Mouse (Mus musculus) liver, adult 2 months (tissue): ENCODE results near the gene Unc13b. TPM values are rescaled to one million over a fixed set of nuclear protein-coding genes. Genes with fewer than 3 reads are reported as not detected.
A peak's percentile ranks its signal among the peaks of the same experiment; 100 is the strongest.

Source experiments
- DNase-seq: peaks from one replicate; pipeline ENCODE4 v3.0.0-alpha.2; 2011; ENCODE audit warnings: low read depth, low spot score; ENCODE audit errors: extremely low read depth
- H3K27ac ChIP-seq: fragments of 200-500 bp; replicated peaks from 2 replicates; pipeline ENCODE4 v1.5.1; 2012; ENCODE audit warnings: low read depth, mild to moderate bottlenecking, control low read depth, inconsistent platforms, low read length; ENCODE audit not compliant: insufficient read depth
- H3K27me3 ChIP-seq: fragments of 200-500 bp; 2 replicates; pipeline ENCODE4 v1.6.1; 2012; ENCODE audit warnings: mild to moderate bottlenecking, moderate library complexity, low read length, inconsistent platforms; ENCODE audit not compliant: control insufficient read depth, insufficient read depth
- H3K36me3 ChIP-seq: fragments of 200-500 bp; 2 replicates; pipeline ENCODE4 v1.6.1; 2012; ENCODE audit warnings: low read length, inconsistent platforms; ENCODE audit not compliant: control insufficient read depth, insufficient read depth
- H3K4me1 ChIP-seq: fragments of 200-500 bp; 2 replicates; pipeline ENCODE4 v1.6.1; 2011; ENCODE audit warnings: low read length; ENCODE audit not compliant: control insufficient read depth, insufficient read depth
- H3K4me3 ChIP-seq: fragments of 200-500 bp; 2 replicates; pipeline ENCODE4 v1.5.1; 2011; ENCODE audit warnings: low read depth, mild to moderate bottlenecking, control low read depth, low read length, moderate library complexity; ENCODE audit not compliant: insufficient read depth
- H3K79me2 ChIP-seq: fragments of 200-500 bp; 2 replicates; pipeline ENCODE4 v1.6.1; 2012; ENCODE audit warnings: inconsistent platforms, mild to moderate bottlenecking, low read length, moderate library complexity; ENCODE audit not compliant: control insufficient read depth, insufficient read depth
- H3K9ac ChIP-seq: fragments of 200-500 bp; 2 replicates; pipeline ENCODE4 v1.6.1; 2012; ENCODE audit warnings: low read depth, mild to moderate bottlenecking, control low read depth, inconsistent platforms, low read length
- CTCF ChIP-seq: fragments of 200-500 bp; IDR thresholded peaks from 2 replicates; pipeline ENCODE4 v1.5.1; 2011; ENCODE audit warnings: low read depth, low read length, control low read depth
- POLR2A ChIP-seq: fragments of 200-500 bp; IDR thresholded peaks from 2 replicates; pipeline ENCODE4 v1.6.1; 2011; ENCODE audit warnings: low read length, control low read depth; ENCODE audit not compliant: insufficient read depth; ENCODE audit errors: extremely low read depth
- WGBS: fragments of 180-500 bp; shearing (Covaris S2); methylation state at CpG from one replicate; pipeline ENCODE4 v1.1.7; 2018; 5-methylcytosine and 5-hydroxymethylcytosine counted together
- polyA plus RNA-seq: library from polyadenylated mRNA; depleted of rRNA; stranded (reverse); fragments of >200 nt; gene quantifications from 2 replicates; pipeline ENCODE4 v1.2.3, GENCODE M21; 2012
- total RNA-seq: library from RNA; depleted of rRNA; stranded (reverse); fragments of >200 nt; gene quantifications from 2 replicates; pipeline ENCODE4 v1.2.3, GENCODE M21; 2014

Unc13b gene
- total and polyA plus RNA-seq, 2 experiments, result 2.6 to 3.7 TPM

DNA sequence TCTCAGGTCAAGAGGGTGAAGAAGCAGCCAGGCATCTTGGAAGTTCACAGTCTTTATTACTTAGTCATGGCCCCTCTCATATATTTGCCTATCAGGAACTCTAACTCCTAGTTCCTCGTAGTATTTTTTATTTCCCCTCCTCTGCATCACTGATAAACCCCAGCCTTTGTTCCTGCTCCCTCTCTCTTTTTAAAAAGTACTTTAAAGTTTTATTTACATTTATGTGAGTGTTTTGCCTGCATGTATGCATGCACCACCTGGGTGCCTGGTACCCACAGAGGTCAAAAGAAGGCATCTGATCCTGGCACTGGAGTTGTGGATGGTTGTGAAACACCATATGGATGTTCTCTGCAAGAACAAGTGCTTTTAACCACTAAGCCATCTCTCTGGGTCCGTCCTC lies 207.4 kb downstream of the Unc13b start:
- Histone ChIP-seq H3K9ac (no peak overlapping the region), H3K4me1 (no peaks in the 10 kb centered on the region), H3K4me3 (no peak overlapping the region), H3K27ac (no peak overlapping the region), H3K36me3 (no peaks in the 10 kb centered on the region), H3K27me3 (no peaks in the 10 kb centered on the region), H3K79me2 (no peaks in the 10 kb centered on the region)
- TF ChIP-seq POLR2A (no peak), CTCF (no peak)
- DNase-seq, result no peak
- WGBS, result 65% methylated on average over 2 of the region's 2 CpGs

DNA sequence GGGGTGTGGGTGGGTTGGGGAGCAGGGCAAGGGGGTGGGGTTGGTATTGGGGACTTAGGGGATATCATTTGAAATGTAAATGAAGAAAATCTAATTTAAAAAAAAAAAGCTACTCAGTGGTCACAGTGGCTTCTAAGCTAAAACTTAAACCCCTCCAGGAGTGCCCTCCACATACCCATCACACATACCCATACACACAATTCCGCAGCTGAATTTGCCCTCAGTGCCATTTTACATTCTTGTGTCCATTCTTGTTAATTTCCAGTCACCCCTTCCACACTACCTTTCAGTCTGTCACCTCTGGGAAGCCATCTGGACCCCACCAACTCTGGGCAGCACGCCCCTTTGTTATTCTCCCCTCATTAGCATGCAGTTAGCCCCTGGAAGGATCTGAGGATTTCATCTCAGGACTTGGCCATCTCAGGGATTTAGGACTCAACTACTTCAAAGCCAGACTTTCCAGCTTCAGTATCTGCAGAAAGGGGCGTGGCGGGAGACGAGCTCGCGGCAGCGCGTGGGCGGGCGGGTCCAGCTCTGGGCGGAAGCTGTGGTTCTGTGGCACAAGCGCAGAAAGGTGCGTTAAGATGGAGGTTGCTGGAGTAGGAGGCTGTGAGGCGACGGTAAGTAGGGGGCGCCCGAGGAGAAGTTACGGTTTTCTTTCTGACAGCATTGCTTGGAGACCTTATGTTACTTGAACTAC lies 208.0 kb downstream of the Unc13b start, which contains the start of gene Atp8b5:
Gene Atp8b5, plus strand, starts transcription at position 537 of the 700 bp plus-strand sequence.
- Histone ChIP-seq H3K4me3 (no peak within 1 kb of the TSS), H3K79me2 (no peaks in the 10 kb centered on the region), H3K9ac (no peak within 1 kb of the TSS), H3K4me1 (no peaks in the 10 kb centered on the region), H3K27ac (no peak within 1 kb of the TSS), H3K36me3 (no peaks in the 10 kb centered on the region), H3K27me3 (no peaks in the 10 kb centered on the region)
- TF ChIP-seq POLR2A (no peak), CTCF (peak; percentile 71)
- WGBS, result 5% methylated on average over 19 of the region's 19 CpGs
- DNase-seq, result peak; percentile 62

DNA sequence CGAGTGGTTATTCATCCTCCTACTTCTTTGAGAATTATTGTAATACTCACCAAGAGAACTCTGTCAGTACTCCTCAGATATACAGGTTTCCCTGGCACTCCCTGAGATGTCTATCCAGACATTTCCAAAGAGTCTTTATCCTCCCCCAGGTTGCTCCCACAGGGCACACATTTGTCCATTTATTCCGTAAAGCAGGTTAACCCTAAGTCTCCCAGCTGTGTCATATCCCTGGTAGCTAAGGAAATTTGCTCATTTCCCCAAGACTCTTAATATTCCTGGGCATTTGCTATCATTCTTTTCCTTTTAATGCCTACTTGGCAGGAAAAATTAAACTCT lies 208.5 kb downstream of the Unc13b start:
- no peak overlapping the region for H3K9ac ChIP-seq
- H3K79me2 ChIP-seq, result no peaks in the 10 kb centered on the region
- DNase-seq, result no peak
- H3K4me1 ChIP-seq, result no peaks in the 10 kb centered on the region
- TF ChIP-seq CTCF, result no peak
- TF ChIP-seq POLR2A, result no peak
- H3K4me3 ChIP-seq, result no peak overlapping the region
- 12% methylated on average over 2 of the region's 2 CpGs for WGBS
- H3K36me3 ChIP-seq, result no peaks in the 10 kb centered on the region
- H3K27me3 ChIP-seq, result no peaks in the 10 kb centered on the region
- no peak overlapping the region for H3K27ac ChIP-seq

DNA sequence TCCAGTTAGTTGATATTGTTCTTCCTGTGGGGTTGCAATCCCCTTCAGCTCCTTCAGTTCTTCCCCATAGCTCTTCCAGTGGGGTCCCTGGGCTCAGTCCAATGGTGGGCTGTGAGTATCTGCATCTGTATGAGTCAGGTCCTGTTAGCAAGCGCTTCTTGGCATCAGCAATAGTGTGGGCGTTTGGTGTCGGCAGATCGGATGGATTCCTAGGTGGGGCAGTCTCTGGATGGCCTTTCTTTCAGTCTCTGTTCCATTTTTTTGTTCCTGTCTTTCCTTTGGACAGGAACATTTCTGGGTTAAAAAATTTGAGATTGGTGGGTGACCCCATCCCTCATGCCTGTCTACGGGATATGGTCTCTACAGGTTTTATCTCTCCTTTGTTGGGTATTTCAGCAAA lies 226.7 kb downstream of the Unc13b start:
- DNase-seq, result no peak
- H3K79me2 ChIP-seq, result no peaks in the 10 kb centered on the region
- 92% methylated on average over 5 of the region's 5 CpGs for WGBS
- no peak for TF ChIP-seq CTCF
- no peaks in the 10 kb centered on the region for H3K27me3 ChIP-seq
- no peak overlapping the region for H3K9ac ChIP-seq
- no peak overlapping the region for H3K27ac ChIP-seq
- H3K4me1 ChIP-seq, result no peaks in the 10 kb centered on the region
- no peaks in the 10 kb centered on the region for H3K36me3 ChIP-seq
- no peak overlapping the region for H3K4me3 ChIP-seq

DNA sequence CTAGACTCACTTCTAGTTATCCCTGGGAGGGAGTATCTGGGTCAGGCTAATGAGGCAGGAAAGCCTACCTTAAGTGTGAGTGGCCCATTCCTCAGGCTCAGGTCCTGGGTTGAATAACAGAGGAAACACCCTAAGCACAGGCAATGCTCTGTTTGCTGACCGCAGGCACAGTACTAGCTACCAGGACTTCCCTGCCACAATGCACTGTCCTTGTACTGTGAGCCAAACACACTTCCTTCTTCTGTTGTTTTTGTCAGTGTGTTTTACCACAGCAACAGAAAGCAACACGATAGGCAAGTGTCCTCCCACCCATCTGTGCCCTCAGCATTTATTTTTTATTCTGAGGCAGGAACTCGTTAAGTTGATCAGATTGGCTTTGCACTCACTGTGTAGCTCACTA lies 228.6 kb downstream of the Unc13b start:
- 70% methylated on average over 3 of the region's 3 CpGs for WGBS
- H3K27ac ChIP-seq, result no peak overlapping the region
- H3K27me3 ChIP-seq, result no peaks in the 10 kb centered on the region
- H3K79me2 ChIP-seq, result no peaks in the 10 kb centered on the region
- no peaks in the 10 kb centered on the region for H3K36me3 ChIP-seq
- no peaks in the 10 kb centered on the region for H3K4me1 ChIP-seq
- no peak overlapping the region for H3K9ac ChIP-seq
- TF ChIP-seq CTCF, result no peak
- TF ChIP-seq POLR2A, result no peak
- no peak overlapping the region for H3K4me3 ChIP-seq
- DNase-seq, result peak; percentile 19

DNA sequence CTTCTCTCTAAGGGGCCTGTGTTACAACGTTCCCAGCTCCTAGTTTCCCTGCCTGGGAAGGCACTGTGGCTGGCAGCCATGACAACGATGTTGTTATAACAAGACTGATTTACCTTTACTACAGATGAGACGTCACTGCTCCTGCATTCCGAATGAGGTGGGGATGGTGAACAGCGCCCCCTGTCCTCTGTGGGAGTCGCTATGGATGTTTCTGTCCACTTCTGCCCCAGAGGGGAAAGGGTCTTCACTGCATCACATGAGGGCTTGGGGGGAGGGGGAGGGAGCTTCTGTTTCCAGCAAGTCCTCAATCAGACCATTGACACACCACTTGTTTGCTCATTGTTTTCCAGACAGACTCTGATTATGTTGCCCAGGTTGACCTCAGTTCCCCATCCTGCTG lies 235.2 kb downstream of the Unc13b start:
- DNase-seq, result no peak
- no peak overlapping the region for H3K9ac ChIP-seq
- no peaks in the 10 kb centered on the region for H3K27me3 ChIP-seq
- TF ChIP-seq POLR2A (no peak), CTCF (peak; percentile 43)
- no peak overlapping the region for H3K4me3 ChIP-seq
- no peaks in the 10 kb centered on the region for H3K79me2 ChIP-seq
- H3K4me1 ChIP-seq, result no peaks in the 10 kb centered on the region
- no peak overlapping the region for H3K27ac ChIP-seq
- no peaks in the 10 kb centered on the region for H3K36me3 ChIP-seq
- 40% methylated on average over 6 of the region's 6 CpGs for WGBS
